Mouse (Mus musculus): ENCODE measurements around the gene Slc44a2. TPM values are rescaled to one million over a fixed set of nuclear protein-coding genes. Genes with fewer than 3 reads are reported as not detected.
"Not testable (repeated sequence)": the region's sequence is repeated elsewhere in the genome, so short reads cannot be mapped to it uniquely, and the experiment has no call there.

The Slc44a2 gene
- total and polyA plus RNA-seq, 3 experiments = 22.1 to 62.9 (median 36.5) TPM

GRCm38 (mm10) chr9:21322917-21323297 lies 2.4 kb downstream of the Slc44a2 start:
- peak; percentile 78 for TF ChIP-seq ZNF384 (IDR thresholded peaks at IDR 0.05; ENCODE audit: low read depth, low read length)
- H3K9me3 ChIP-seq (replicated peaks; ENCODE audit: low read length); DNase-seq (ENCODE audit: extremely low read depth); in situ Hi-C loops (cut with MboI; ENCODE audit: low pct_ligation_motif_present, low pct_unique_long_range_greater_than_20kb, low sequenced_read_pairs); H3K27me3 ChIP-seq (replicated peaks); dilution Hi-C loops (cut with MboI; ENCODE audit: extremely low pct_ligation_motif_present, extremely low pct_unique_long_range_greater_than_20kb, low sequenced_read_pairs): not testable (repeated sequence)
- peak overlapping the region; percentile 5 to 77 (median 26) for H3K4me3 ChIP-seq (replicated peaks in 1 of 3; ENCODE audit: low read depth in 2 of 3, low read length in 2 of 3, poor library complexity in 1 of 3)
- peaks cover 42% of the 10 kb centered on the region for H3K79me2 ChIP-seq (replicated peaks; ENCODE audit: control insufficient read depth, extremely low read depth, insufficient read depth, poor library complexity, severe bottlenecking)
- H3K27ac ChIP-seq (ENCODE audit: insufficient read depth, low read depth) = 0 out of 2 replicates have a peak overlapping the region, but pooled peaks have one; percentile 62
- peaks cover 16 to 56% of the 10 kb centered on the region in 2 experiments for H3K4me1 ChIP-seq (ENCODE audit: control insufficient read depth in 1 of 2, insufficient read depth in 2 of 2)
- peaks cover 0 to 21% of the 10 kb centered on the region in 2 experiments for H3K36me3 ChIP-seq (replicated peaks in 1 of 2; ENCODE audit: control insufficient read depth in 1 of 2, insufficient read depth in 1 of 2, low read length in 1 of 2)
- peak overlapping the region; percentile 69 for H3K9ac ChIP-seq (ENCODE audit: insufficient read depth, low read depth)
- H3K4me2 ChIP-seq (ENCODE audit: insufficient read depth, low read depth, poor library complexity, severe bottlenecking) = peak overlapping the region; percentile 77; the same call in 1 of the 2 replicates

DNA sequence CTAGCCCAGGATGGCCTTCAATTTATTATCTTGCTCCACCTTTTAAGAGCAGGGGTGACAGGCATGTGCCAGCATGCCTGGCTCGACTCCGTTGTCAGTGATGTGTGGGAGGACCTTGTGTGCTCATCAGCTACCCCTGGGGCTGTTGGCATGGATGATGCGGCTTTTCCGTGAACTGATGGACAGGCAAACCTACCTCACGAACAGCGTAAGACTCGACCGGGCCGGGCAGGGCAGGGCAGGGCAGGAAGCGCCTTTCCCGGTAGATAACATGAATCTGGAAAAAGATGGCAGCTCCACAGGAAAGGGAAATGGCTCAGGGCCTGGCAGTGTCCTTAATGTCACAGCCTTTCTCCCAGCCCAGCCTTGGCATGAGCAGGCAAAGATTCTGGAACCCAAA lies 3.8 kb downstream of the Slc44a2 start:
- TF ChIP-seq SMC3 (IDR thresholded peaks at IDR 0.05; ENCODE audit: low read depth, low read length) (no peak), UBTF (IDR thresholded peaks at IDR 0.05; ENCODE audit: low read depth, low read length) (no peak), BHLHE40 (IDR thresholded peaks at IDR 0.05; ENCODE audit: low read depth, low read length) (0 out of 2 replicates have a peak, but pooled peaks have one; percentile 11)
- Histone ChIP-seq H3K9ac (ENCODE audit: insufficient read depth, low read depth) (no peak overlapping the region), H3K4me1 (ENCODE audit: control insufficient read depth in 1 of 2, insufficient read depth in 2 of 2) (peaks cover 19 to 57% of the 10 kb centered on the region in 2 experiments), H3K27ac (ENCODE audit: insufficient read depth, low read depth) (no peak overlapping the region), H3K36me3 (replicated peaks in 1 of 2; ENCODE audit: control insufficient read depth in 1 of 2, insufficient read depth in 1 of 2, low read length in 1 of 2) (peaks cover 0 to 24% of the 10 kb centered on the region in 2 experiments), H3K9me3 (replicated peaks; ENCODE audit: low read length) (peaks cover 3% of the 10 kb centered on the region), H3K27me3 (replicated peaks) (no peaks in the 10 kb centered on the region), H3K79me2 (replicated peaks; ENCODE audit: control insufficient read depth, extremely low read depth, insufficient read depth, poor library complexity, severe bottlenecking) (peaks cover 47% of the 10 kb centered on the region), H3K4me2 (ENCODE audit: insufficient read depth, low read depth, poor library complexity, severe bottlenecking) (no peak overlapping the region), H3K4me3 (replicated peaks in 1 of 3; ENCODE audit: low read depth in 2 of 3, low read length in 2 of 3, poor library complexity in 1 of 3) (no peak overlapping the region)
- DNase-seq (ENCODE audit: extremely low read depth) = no peak
- in situ Hi-C loops (cut with MboI; ENCODE audit: low pct_ligation_motif_present, low pct_unique_long_range_greater_than_20kb, low sequenced_read_pairs) (no loop called here), dilution Hi-C loops (cut with MboI; ENCODE audit: extremely low pct_ligation_motif_present, extremely low pct_unique_long_range_greater_than_20kb, low sequenced_read_pairs) (no loop called here)

GRCm38 (mm10) chr9:21327569-21327968 lies 7.1 kb downstream of the Slc44a2 start:
- peak; percentile 73 for DNase-seq (ENCODE audit: extremely low read depth)

More at GRCm38 (mm10) chr9:21327569-21327968, 7.1 kb downstream of the Slc44a2 start:
- Histone ChIP-seq H3K4me1 (ENCODE audit: control insufficient read depth in 1 of 2, insufficient read depth in 2 of 2) (peaks cover 27 to 78% of the 10 kb centered on the region in 2 experiments), H3K4me3 (replicated peaks in 1 of 3; ENCODE audit: low read depth in 2 of 3, low read length in 2 of 3, poor library complexity in 1 of 3) (peak overlapping the region in 1 of 3 experiments; percentile 33), H3K9ac (ENCODE audit: insufficient read depth, low read depth) (0 out of 2 replicates have a peak overlapping the region, but pooled peaks have one; percentile 28), H3K79me2 (replicated peaks; ENCODE audit: control insufficient read depth, extremely low read depth, insufficient read depth, poor library complexity, severe bottlenecking) (peaks cover 63% of the 10 kb centered on the region), H3K27ac (ENCODE audit: insufficient read depth, low read depth) (peak overlapping the region; percentile 79), H3K9me3 (replicated peaks; ENCODE audit: low read length) (peaks cover 2% of the 10 kb centered on the region), H3K36me3 (replicated peaks in 1 of 2; ENCODE audit: control insufficient read depth in 1 of 2, insufficient read depth in 1 of 2, low read length in 1 of 2) (peaks cover 3 to 41% of the 10 kb centered on the region in 2 experiments), H3K4me2 (ENCODE audit: insufficient read depth, low read depth, poor library complexity, severe bottlenecking) (peak overlapping the region; percentile 90), H3K27me3 (replicated peaks) (no peaks in the 10 kb centered on the region)
- in situ Hi-C loops (cut with MboI; ENCODE audit: low pct_ligation_motif_present, low pct_unique_long_range_greater_than_20kb, low sequenced_read_pairs) (no loop called here), dilution Hi-C loops (cut with MboI; ENCODE audit: extremely low pct_ligation_motif_present, extremely low pct_unique_long_range_greater_than_20kb, low sequenced_read_pairs) (no loop called here)
- TF ChIP-seq MEF2A (IDR thresholded peaks at IDR 0.05; ENCODE audit: borderline replicate concordance, low read depth, low read length) (no peak), ZC3H11A (IDR thresholded peaks at IDR 0.05; ENCODE audit: low read depth, low read length) (no peak), TCF12 (IDR thresholded peaks at IDR 0.05; ENCODE audit: low read depth, low read length) (peak; percentile 18; the same call in 1 of the 2 replicates), HCFC1 (IDR thresholded peaks at IDR 0.05; ENCODE audit: low read depth, low read length) (no peak), ZMIZ1 (IDR thresholded peaks at IDR 0.05; ENCODE audit: low read depth, low read length) (no peak), ETS1 (conservative IDR thresholded peaks at IDR 0.05; ENCODE audit: low read depth, low read length) (0 out of 2 replicates have a peak, but pooled peaks have one; percentile 12), POLR2AphosphoS2 (IDR thresholded peaks at IDR 0.05; ENCODE audit: low read depth, low read length) (no peak), SMC3 (IDR thresholded peaks at IDR 0.05; ENCODE audit: low read depth, low read length) (peak; percentile 45), ELF1 (IDR thresholded peaks at IDR 0.05; ENCODE audit: low read depth, low read length) (no peak), MYC (IDR thresholded peaks at IDR 0.05; ENCODE audit: low read depth, low read length) (no peak), KAT2A (IDR thresholded peaks at IDR 0.05; ENCODE audit: insufficient replicate concordance, low read length) (no peak), GABPA (IDR thresholded peaks at IDR 0.05; ENCODE audit: insufficient replicate concordance, low read depth, low read length) (no peak), EP300 (IDR thresholded peaks at IDR 0.05; ENCODE audit: low read length) (no peak), RAD21 (IDR thresholded peaks at IDR 0.05; ENCODE audit: low read depth, low read length) (peak; percentile 3), JUND (conservative IDR thresholded peaks at IDR 0.05; ENCODE audit: low read depth, low read length) (no peak), PAX5 (IDR thresholded peaks at IDR 0.05; ENCODE audit: low read length) (no peak), CTCF (conservative IDR thresholded peaks at IDR 0.05 in 1 of 2, IDR thresholded peaks at IDR 0.05 in 1 of 2; ENCODE audit: low read depth in 2 of 2, low read length in 2 of 2) (peak in 1 of 2 experiments; percentile 51; a peak in 2 of 4 replicates), POLR2A (IDR thresholded peaks at IDR 0.05; ENCODE audit: low read depth, low read length) (no peak), SIN3A (IDR thresholded peaks at IDR 0.05; ENCODE audit: low read length) (no peak; the same call in 1 of the 2 replicates), MAFK (IDR thresholded peaks at IDR 0.05; ENCODE audit: insufficient replicate concordance, low read length) (no peak), MXI1 (IDR thresholded peaks at IDR 0.05; ENCODE audit: low read depth, low read length) (no peak), IRF4 (IDR thresholded peaks at IDR 0.05; ENCODE audit: low read depth, low read length) (no peak), MAX (IDR thresholded peaks at IDR 0.05; ENCODE audit: low read length) (no peak), UBTF (IDR thresholded peaks at IDR 0.05; ENCODE audit: low read depth, low read length) (no peak)

Data from CH12.LX (cell line).